Mouse (Mus musculus) gastrocnemius, postnatal 10 days (tissue): Measurements from ENCODE around the gene Slc2a2. TPM values are rescaled to one million over a fixed set of nuclear protein-coding genes. Genes with fewer than 3 reads are reported as not detected.
"Not testable (repeated sequence)": the region's sequence is repeated elsewhere in the genome, so short reads cannot be mapped to it uniquely, and the experiment has no call there.

Experiments
- DNase-seq: peaks from one replicate; pipeline ENCODE4 v3.0.0; 2021; ENCODE audit warnings: mixed read lengths
- total RNA-seq, 2 experiments: library from RNA; stranded (reverse); gene quantifications; 2 replicates each; pipeline ENCODE4 v1.2.3; 2021

Slc2a2 gene
- total RNA-seq, 2 experiments from 2014 or later: 0.05 TPM; not detected in 1

GRCm38 (mm10) chr3:28734712-28735111, 37.0 kb downstream of the Slc2a2 start:
- no peak for DNase-seq

- no peak for DNase-seq
These were observed 39.3 kb downstream of the Slc2a2 start for GRCm38 (mm10) chr3:28736981-28737380.

GRCm38 (mm10) chr3:28740353-28740752, 42.6 kb downstream of the Slc2a2 start:
- no peak for DNase-seq

- DNase-seq: no peak
These were observed 45.5 kb downstream of the Slc2a2 start for GRCm38 (mm10) chr3:28743251-28743650.

GRCm38 (mm10) chr3:28745835-28746483, 48.3 kb downstream of the Slc2a2 start:
- peak; percentile 65 for DNase-seq

- no peak for DNase-seq
These were observed 50.4 kb downstream of the Slc2a2 start for GRCm38 (mm10) chr3:28748151-28748550.

- no peak for DNase-seq
These were observed 51.3 kb downstream of the Slc2a2 start for GRCm38 (mm10) chr3:28748956-28749355.

- DNase-seq: no peak
These were observed 57.8 kb downstream of the Slc2a2 start for GRCm38 (mm10) chr3:28755477-28755876.

GRCm38 (mm10) chr3:28761225-28761789, 63.6 kb downstream of the Slc2a2 start:
- DNase-seq: no peak

GRCm38 (mm10) chr3:28766935-28767334, 69.2 kb downstream of the Slc2a2 start:
- DNase-seq: no peak

- DNase-seq: no peak
These were observed 70.5 kb downstream of the Slc2a2 start for GRCm38 (mm10) chr3:28768222-28768621.

GRCm38 (mm10) chr3:28772919-28773318, 75.2 kb downstream of the Slc2a2 start:
- not testable (repeated sequence) for DNase-seq

- DNase-seq: no peak
These were observed 77.7 kb downstream of the Slc2a2 start for GRCm38 (mm10) chr3:28775361-28775760.

- no peak for DNase-seq
These were observed 78.3 kb downstream of the Slc2a2 start for GRCm38 (mm10) chr3:28775958-28776357.

GRCm38 (mm10) chr3:28776491-28776890, 78.8 kb downstream of the Slc2a2 start:
- no peak for DNase-seq

GRCm38 (mm10) chr3:28780511-28780910, 82.8 kb downstream of the Slc2a2 start:
- DNase-seq: no peak

Other genes starting within 250 kb of the Slc2a2 start
- gene Eif5a2, start 83.4 kb downstream of the Slc2a2 start, total RNA-seq: 1 to 10 TPM; 2.1 to 2.8 TPM
- 100 to 1,000 TPM; 189 to 202 TPM for gene Rpl22l1, start 107.5 kb downstream of the Slc2a2 start, total RNA-seq
- not detected for gene Gm1527, start 194.7 kb downstream of the Slc2a2 start, total RNA-seq